Mouse (Mus musculus): ENCODE results near the gene Calm2.

Gene Calm2

DNA sequence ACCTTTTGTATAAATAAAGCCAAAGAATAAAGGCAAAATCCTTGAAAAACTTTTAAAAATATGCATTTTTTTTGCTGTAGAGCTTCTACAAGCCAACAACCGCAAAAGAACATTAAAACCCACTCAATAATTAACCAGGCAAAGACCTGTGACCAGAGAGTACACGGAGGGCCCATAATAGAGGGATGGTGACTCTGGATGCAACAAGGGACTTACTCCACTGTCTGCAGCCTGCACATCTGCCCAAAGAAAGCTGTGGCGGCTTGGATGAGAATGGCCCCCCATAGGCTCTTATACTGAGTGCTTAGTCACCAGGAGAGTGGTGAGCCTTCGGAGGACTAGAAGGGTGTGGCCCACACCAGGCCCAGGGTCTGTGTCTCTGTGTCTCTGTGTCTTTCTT, 43.3 kb downstream of the Calm2 start:
- no peak for DNase-seq (ENCODE audit: low read depth, low spot score)

DNA sequence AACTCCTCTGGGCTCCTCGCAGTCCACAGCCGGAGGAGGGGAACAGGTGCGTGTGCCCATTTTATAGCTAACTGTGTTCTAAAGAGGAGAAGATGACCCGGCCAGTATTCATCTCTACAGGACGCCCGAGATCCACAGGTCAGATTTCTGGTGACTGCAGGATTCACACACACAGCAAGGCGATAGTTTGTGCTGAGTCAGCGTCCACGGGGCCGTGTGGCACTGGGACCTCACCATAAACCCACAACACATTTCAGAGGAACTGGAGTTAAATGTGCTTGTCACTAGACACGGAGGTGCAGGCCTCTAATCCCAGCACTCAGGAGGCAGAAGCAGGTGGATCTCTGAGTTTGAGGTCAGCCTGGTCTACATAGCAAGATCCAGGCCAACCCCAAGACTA, 44.3 kb downstream of the Calm2 start:
- DNase-seq (ENCODE audit: low read depth, low spot score): no peak

DNA sequence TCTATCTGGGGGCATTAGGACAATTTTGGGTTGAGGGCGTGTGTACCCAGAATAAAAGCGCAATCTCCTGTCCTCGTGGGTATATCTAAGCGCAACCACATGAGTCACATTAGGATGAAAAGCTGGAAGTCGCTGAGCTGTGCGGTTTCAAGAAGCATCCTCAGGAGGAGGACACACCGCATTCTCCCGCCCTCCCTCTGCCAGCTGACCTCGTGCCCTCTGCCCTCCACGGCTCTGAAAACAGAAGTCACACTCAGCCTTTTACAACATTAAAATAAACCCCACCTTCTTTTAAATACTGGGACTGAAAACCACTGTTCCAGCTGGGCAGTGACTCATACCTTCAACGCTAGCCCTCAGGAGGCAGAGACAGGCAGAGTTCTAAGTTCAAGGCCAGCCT, 49.6 kb downstream of the Calm2 start:
- no peak for DNase-seq (ENCODE audit: low read depth, low spot score)

DNA sequence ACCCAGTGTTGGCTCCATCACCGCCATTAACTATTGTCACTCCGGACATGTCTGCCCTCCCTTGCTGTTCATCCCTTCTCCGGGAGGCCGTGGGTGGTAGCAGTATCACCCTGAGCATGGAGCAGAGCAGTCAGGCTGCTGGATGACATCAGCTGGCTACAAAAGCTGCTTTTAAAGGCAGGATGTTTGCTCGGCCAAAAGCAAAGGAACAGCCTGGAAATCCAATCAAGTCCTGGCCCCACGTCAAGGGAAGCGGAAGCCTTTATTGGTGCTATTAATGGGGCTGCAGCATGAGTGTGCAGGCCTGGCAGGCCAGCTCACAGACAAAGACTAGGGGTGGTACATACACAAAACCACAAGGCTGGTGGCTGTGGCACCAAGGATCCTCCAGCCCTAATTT, 55.5 kb downstream of the Calm2 start:
- no peak for DNase-seq (ENCODE audit: low read depth, low spot score)

DNA sequence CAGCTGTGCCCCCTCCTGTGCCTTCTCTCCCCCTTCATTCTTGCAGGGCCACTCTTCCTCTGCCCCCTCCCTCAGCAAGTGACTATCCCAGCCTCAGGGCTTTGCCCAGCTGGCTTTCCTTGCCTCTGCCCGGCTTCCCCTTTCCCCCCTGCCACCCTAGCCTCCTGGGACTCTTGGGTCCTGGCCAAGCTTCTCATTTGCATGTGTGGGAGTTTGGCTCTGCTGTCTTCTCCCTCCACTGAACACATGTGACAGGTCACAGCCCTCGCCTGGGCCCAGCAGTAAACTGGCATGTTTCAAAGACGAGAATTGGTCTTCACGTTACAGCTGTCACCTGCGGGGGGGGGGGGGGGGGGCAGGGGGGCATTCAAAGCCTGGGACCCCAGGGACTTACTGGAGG, 59.7 kb downstream of the Calm2 start:
- peak; percentile 25 for DNase-seq (ENCODE audit: low read depth, low spot score)

DNA sequence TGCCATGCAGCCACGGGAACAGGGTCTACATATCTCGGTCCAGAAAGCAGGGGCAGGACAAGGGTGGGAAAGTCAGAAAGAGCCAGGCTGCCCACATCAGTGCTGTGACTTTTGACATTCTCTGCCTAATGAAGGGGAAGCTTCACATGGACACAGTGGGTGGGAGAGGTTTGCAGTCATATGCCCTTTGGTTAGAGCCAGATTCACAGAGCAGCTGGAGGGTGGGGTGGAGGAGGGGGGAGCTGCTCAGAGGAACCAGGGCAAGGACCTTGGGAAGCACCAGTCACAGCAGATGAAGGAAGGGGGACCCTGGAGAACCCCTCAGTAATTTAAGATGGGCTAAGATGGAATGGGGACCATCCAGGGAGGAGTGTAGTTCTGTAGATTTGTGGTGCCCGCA, 60.9 kb downstream of the Calm2 start:
- no peak for DNase-seq (ENCODE audit: low read depth, low spot score)
